Mouse (Mus musculus): ENCODE data around the gene Nckap1.

Gene Nckap1
- long read RNA-seq, experiment 1, full-length matches to known transcripts: 2 of 16 reads
- long read RNA-seq, experiment 1, partial matches to known transcripts: 10 of 16 reads
- long read RNA-seq, experiment 1, other reads (novel, unspliced or antisense): 4 of 16 reads
- long read RNA-seq, experiment 2, full-length matches to known transcripts: 2 of 23 reads
- long read RNA-seq, experiment 2, partial matches to known transcripts: 17 of 23 reads
- long read RNA-seq, experiment 2, other reads (novel, unspliced or antisense): 4 of 23 reads

- intact Hi-C loops (cut with DNase I): loop anchor here (2.0 kb wide), 1 partner anchor 36 kb away; the partner anchor contains the start of genes Dusp19 and Nup35
Measured at GRCm38 (mm10) chr2:80581043-80581711, at the start of gene Nckap1. Nckap1 (minus strand) TSS chr2:80581380.

GRCm38 (mm10) chr2:80624523-80624922, 43.3 kb upstream of the Nckap1 start:
- intact Hi-C loops (cut with DNase I): no loop called here

- intact Hi-C loops (cut with DNase I): no loop called here
Measured at GRCm38 (mm10) chr2:80621921-80622320, 40.7 kb upstream of the Nckap1 start.

GRCm38 (mm10) chr2:80618991-80619390, 37.8 kb upstream of the Nckap1 start:
- intact Hi-C loops (cut with DNase I): no loop called here

GRCm38 (mm10) chr2:80616854-80617737, 35.9 kb upstream of the Nckap1 start, which contains the start of the genes Dusp19 and Nup35:
Dusp19 (plus strand) TSS chr2:80617045.
Nup35 (plus strand) TSS chr2:80617236.
- intact Hi-C loops (cut with DNase I): loop anchor here (2.0 kb wide), 1 partner anchor 36 kb away; the partner anchor contains the start of gene Nckap1

- intact Hi-C loops (cut with DNase I): no loop called here
Measured at GRCm38 (mm10) chr2:80612796-80613195, 31.6 kb upstream of the Nckap1 start.

GRCm38 (mm10) chr2:80612286-80612685, 31.1 kb upstream of the Nckap1 start:
- intact Hi-C loops (cut with DNase I): no loop called here

GRCm38 (mm10) chr2:80603771-80604426, 22.7 kb upstream of the Nckap1 start:
- intact Hi-C loops (cut with DNase I): no loop called here

GRCm38 (mm10) chr2:80602756-80603155, 21.6 kb upstream of the Nckap1 start:
- intact Hi-C loops (cut with DNase I): no loop called here

- intact Hi-C loops (cut with DNase I): no loop called here
Measured at GRCm38 (mm10) chr2:80600611-80601010, 19.4 kb upstream of the Nckap1 start.

GRCm38 (mm10) chr2:80599850-80600249, 18.7 kb upstream of the Nckap1 start:
- intact Hi-C loops (cut with DNase I): no loop called here

- intact Hi-C loops (cut with DNase I): no loop called here
Measured at GRCm38 (mm10) chr2:80596960-80597359, 15.8 kb upstream of the Nckap1 start.

- intact Hi-C loops (cut with DNase I): no loop called here
Measured at GRCm38 (mm10) chr2:80594215-80594918, 13.2 kb upstream of the Nckap1 start.

- intact Hi-C loops (cut with DNase I): no loop called here
Measured at GRCm38 (mm10) chr2:80582356-80582755, 1.2 kb upstream of the Nckap1 start.

- intact Hi-C loops (cut with DNase I): loop anchor here (2.0 kb wide), 1 partner anchor 36 kb away; the partner anchor contains the start of genes Dusp19 and Nup35
Measured at GRCm38 (mm10) chr2:80580311-80580961, 744 bp downstream of the Nckap1 start.

- intact Hi-C loops (cut with DNase I): no loop called here
Measured at GRCm38 (mm10) chr2:80579253-80579891, 1.8 kb downstream of the Nckap1 start.

- intact Hi-C loops (cut with DNase I): no loop called here
Measured at GRCm38 (mm10) chr2:80577286-80577685, 3.9 kb downstream of the Nckap1 start.

GRCm38 (mm10) chr2:80570656-80571055, 10.5 kb downstream of the Nckap1 start:
- intact Hi-C loops (cut with DNase I): no loop called here

GRCm38 (mm10) chr2:80567411-80567810, 13.8 kb downstream of the Nckap1 start:
- intact Hi-C loops (cut with DNase I): no loop called here
